Mouse (Mus musculus) mouse embryonic stem cell (cell line): ENCODE measurements around the gene Cpvl.

Experiments used
- in situ Hi-C, 2 experiments: fragments of 300-500 bp; cut with MboI; formaldehyde crosslinking; loops; 1 replicate in 1 of 2; 3 replicates in 1 of 2; pipeline ENCODE4 v1.14.3; 2019 to 2020; ENCODE audit warnings: low sequenced_read_pairs in 2 of 2, low pct_unique_long_range_greater_than_20kb in 1 of 2, mixed read lengths in 1 of 2; ENCODE audit not compliant: unreplicated experiment in 1 of 2

The Cpvl gene

GRCm38 (mm10) chr6:53906871-53907270 is 71.6 kb downstream of the Cpvl start:
- in situ Hi-C loops = no loop called here

GRCm38 (mm10) chr6:53906051-53906462 is 72.4 kb downstream of the Cpvl start:
- in situ Hi-C loops = no loop called here

- in situ Hi-C loops = no loop called here
These were observed 72.9 kb downstream of the Cpvl start for GRCm38 (mm10) chr6:53905576-53905975.

- in situ Hi-C loops = no loop called here
These were observed 73.6 kb downstream of the Cpvl start for GRCm38 (mm10) chr6:53904703-53905395.

GRCm38 (mm10) chr6:53904186-53904585 is 74.3 kb downstream of the Cpvl start:
- in situ Hi-C loops = no loop called here

- in situ Hi-C loops = no loop called here
These were observed 76.7 kb downstream of the Cpvl start for GRCm38 (mm10) chr6:53901741-53902140.

GRCm38 (mm10) chr6:53897872-53898464 is 80.5 kb downstream of the Cpvl start:
- in situ Hi-C loops = no loop called here

- in situ Hi-C loops = no loop called here
These were observed 81.3 kb downstream of the Cpvl start for GRCm38 (mm10) chr6:53897126-53897525.

GRCm38 (mm10) chr6:53893731-53894130 is 84.7 kb downstream of the Cpvl start:
- in situ Hi-C loops = no loop called here

GRCm38 (mm10) chr6:53891109-53891508 is 87.4 kb downstream of the Cpvl start:
- in situ Hi-C loops = no loop called here

- in situ Hi-C loops = no loop called here
These were observed 93.5 kb downstream of the Cpvl start for GRCm38 (mm10) chr6:53884931-53885330.

GRCm38 (mm10) chr6:53884496-53884895 is 94.0 kb downstream of the Cpvl start:
- in situ Hi-C loops = no loop called here

GRCm38 (mm10) chr6:53883405-53883804 is 95.1 kb downstream of the Cpvl start:
- in situ Hi-C loops = no loop called here

GRCm38 (mm10) chr6:53881623-53882022 is 96.8 kb downstream of the Cpvl start:
- in situ Hi-C loops = no loop called here

GRCm38 (mm10) chr6:53881235-53881606 is 97.2 kb downstream of the Cpvl start:
- in situ Hi-C loops = no loop called here

- in situ Hi-C loops = no loop called here
These were observed 97.8 kb downstream of the Cpvl start for GRCm38 (mm10) chr6:53880530-53881234.

GRCm38 (mm10) chr6:53879567-53879966 is 98.9 kb downstream of the Cpvl start:
- in situ Hi-C loops = no loop called here

- in situ Hi-C loops = no loop called here
These were observed 103.5 kb downstream of the Cpvl start for GRCm38 (mm10) chr6:53874881-53875429.

- in situ Hi-C loops = no loop called here
These were observed 106.6 kb downstream of the Cpvl start for GRCm38 (mm10) chr6:53871903-53872302.
